Mouse (Mus musculus): ENCODE data around the gene Cd72. TPM values are rescaled to one million over a fixed set of nuclear protein-coding genes. Genes with fewer than 3 reads are reported as not detected.

The Cd72 gene
- total RNA-seq, 1 experiment = 0.40 TPM

DNA sequence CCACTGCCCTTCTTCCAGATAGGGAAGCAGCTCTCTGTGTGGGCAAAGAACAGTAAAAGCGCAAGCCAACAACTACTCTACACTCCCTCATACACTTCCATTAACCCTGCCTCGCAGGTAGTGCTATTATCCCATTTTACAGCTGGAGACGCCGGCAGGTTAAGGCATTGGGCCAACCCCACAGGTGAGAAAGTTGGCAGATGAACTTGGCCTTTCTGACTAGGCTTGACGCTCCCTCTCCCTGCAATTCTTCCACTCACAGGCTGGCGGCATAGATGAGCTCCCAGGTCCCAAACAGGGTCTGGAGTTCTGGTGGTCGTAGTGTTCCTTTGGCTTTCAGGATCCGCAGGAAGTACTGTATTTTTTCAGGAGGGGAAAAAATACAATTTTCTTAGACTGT lies 44.6 kb upstream of the Cd72 start:
- TF ChIP-seq MAFK (IDR thresholded peaks at IDR 0.05; ENCODE audit: insufficient read depth, low read depth, low read length) = no peak
- no peak for TF ChIP-seq CHD2 (IDR thresholded peaks at IDR 0.05; ENCODE audit: low read depth, low read length)
- no peak for TF ChIP-seq HCFC1 (IDR thresholded peaks at IDR 0.05; ENCODE audit: borderline replicate concordance, insufficient read depth, low read length)
- TF ChIP-seq ZNF384 (IDR thresholded peaks at IDR 0.05; ENCODE audit: low read depth, low read length) = no peak
- no peak for TF ChIP-seq ZC3H11A (IDR thresholded peaks at IDR 0.05; ENCODE audit: borderline replicate concordance, low read depth, low read length)
- Histone ChIP-seq H3K27ac (ENCODE audit: insufficient read depth, low read depth, low read length, poor library complexity, severe bottlenecking) (no peak overlapping the region), H3K9ac (ENCODE audit: insufficient read depth, low read depth, low read length, poor library complexity, severe bottlenecking) (peak overlapping the region; percentile 84), H3K9me3 (ENCODE audit: control insufficient read depth, insufficient read depth, low read depth, low read length) (no peaks in the 10 kb centered on the region), H3K36me3 (ENCODE audit: control insufficient read depth, insufficient read depth, low read length, poor library complexity, severe bottlenecking) (peaks cover 18% of the 10 kb centered on the region), H3K4me1 (ENCODE audit: control insufficient read depth in 2 of 2, insufficient read depth in 2 of 2, low read length in 2 of 2, poor library complexity in 1 of 2) (peaks cover 0 to 12% of the 10 kb centered on the region in 2 experiments; a peak in 1 of 4 replicates), H3K4me3 (ENCODE audit: insufficient read depth in 1 of 2, low read depth in 1 of 2, low read length in 2 of 2, poor library complexity in 1 of 2, severe bottlenecking in 1 of 2) (peak overlapping the region; percentile 70 to 79)
- DNase-seq (ENCODE audit: low read depth, low spot score) = no peak
- in situ Hi-C loops (cut with MboI; ENCODE audit: low sequenced_read_pairs in 2 of 2, unreplicated experiment in 2 of 2) = no loop called here

DNA sequence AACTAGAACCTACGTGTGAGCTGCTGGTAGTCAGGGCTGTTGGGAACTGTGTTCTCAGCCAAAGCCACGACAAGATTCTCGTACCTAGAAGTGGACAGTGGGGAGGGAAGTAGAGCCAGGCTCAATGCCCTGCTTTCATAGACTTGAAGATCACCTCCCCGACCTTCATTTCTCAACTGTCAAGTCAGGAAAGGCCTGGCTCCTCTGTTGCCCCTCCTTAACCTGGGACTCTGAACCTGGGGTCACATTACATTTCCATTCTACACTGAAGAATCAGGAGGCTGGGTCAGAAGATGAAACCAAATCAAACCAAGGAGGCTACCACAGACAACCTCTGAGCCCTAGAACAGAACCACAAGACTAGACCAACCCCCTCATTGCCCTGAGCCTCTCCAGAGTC lies 43.5 kb upstream of the Cd72 start:
- Histone ChIP-seq H3K4me1 (ENCODE audit: control insufficient read depth in 2 of 2, insufficient read depth in 2 of 2, low read length in 2 of 2, poor library complexity in 1 of 2) (peaks cover 0 to 12% of the 10 kb centered on the region in 2 experiments; a peak in 1 of 4 replicates), H3K27ac (ENCODE audit: insufficient read depth, low read depth, low read length, poor library complexity, severe bottlenecking) (no peak overlapping the region), H3K9ac (ENCODE audit: insufficient read depth, low read depth, low read length, poor library complexity, severe bottlenecking) (no peak overlapping the region), H3K4me3 (ENCODE audit: insufficient read depth in 1 of 2, low read depth in 1 of 2, low read length in 2 of 2, poor library complexity in 1 of 2, severe bottlenecking in 1 of 2) (no peak overlapping the region), H3K9me3 (ENCODE audit: control insufficient read depth, insufficient read depth, low read depth, low read length) (no peaks in the 10 kb centered on the region), H3K36me3 (ENCODE audit: control insufficient read depth, insufficient read depth, low read length, poor library complexity, severe bottlenecking) (peaks cover 18% of the 10 kb centered on the region)
- TF ChIP-seq ZNF384 (IDR thresholded peaks at IDR 0.05; ENCODE audit: low read depth, low read length) (no peak), HCFC1 (IDR thresholded peaks at IDR 0.05; ENCODE audit: borderline replicate concordance, insufficient read depth, low read length) (no peak), ZC3H11A (IDR thresholded peaks at IDR 0.05; ENCODE audit: borderline replicate concordance, low read depth, low read length) (no peak), MAFK (IDR thresholded peaks at IDR 0.05; ENCODE audit: insufficient read depth, low read depth, low read length) (no peak), CHD2 (IDR thresholded peaks at IDR 0.05; ENCODE audit: low read depth, low read length) (no peak)
- no peak for DNase-seq (ENCODE audit: low read depth, low spot score)
- in situ Hi-C loops (cut with MboI; ENCODE audit: low sequenced_read_pairs in 2 of 2, unreplicated experiment in 2 of 2) = no loop called here

DNA sequence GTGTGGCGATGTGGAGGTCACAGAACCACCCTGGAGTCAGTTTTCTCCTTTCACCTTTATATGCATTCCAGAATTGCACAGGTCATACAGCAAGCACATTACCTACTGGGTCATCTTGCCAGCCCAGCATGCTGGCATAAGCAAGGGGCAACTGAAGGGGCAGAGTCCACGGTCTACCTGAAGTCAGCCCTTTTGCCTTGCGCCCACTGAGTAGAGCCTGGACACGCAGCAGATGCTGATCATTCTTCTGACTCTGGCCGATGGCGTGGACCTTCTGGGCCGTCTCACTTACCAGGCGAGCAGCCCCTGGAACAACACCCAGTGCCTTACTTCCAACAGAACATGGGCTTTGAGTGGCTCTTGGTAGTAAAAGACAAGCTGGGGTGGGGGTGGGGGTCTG lies 43.0 kb upstream of the Cd72 start:
- H3K9me3 ChIP-seq (ENCODE audit: control insufficient read depth, insufficient read depth, low read depth, low read length) = no peaks in the 10 kb centered on the region
- no peak overlapping the region; the same call in 1 of the 2 replicates for H3K9ac ChIP-seq (ENCODE audit: insufficient read depth, low read depth, low read length, poor library complexity, severe bottlenecking)
- no peak for DNase-seq (ENCODE audit: low read depth, low spot score)
- H3K27ac ChIP-seq (ENCODE audit: insufficient read depth, low read depth, low read length, poor library complexity, severe bottlenecking) = no peak overlapping the region
- H3K36me3 ChIP-seq (ENCODE audit: control insufficient read depth, insufficient read depth, low read length, poor library complexity, severe bottlenecking) = peaks cover 18% of the 10 kb centered on the region
- peaks cover 0 to 12% of the 10 kb centered on the region in 2 experiments; a peak in 1 of 4 replicates for H3K4me1 ChIP-seq (ENCODE audit: control insufficient read depth in 2 of 2, insufficient read depth in 2 of 2, low read length in 2 of 2, poor library complexity in 1 of 2)
- TF ChIP-seq HCFC1 (IDR thresholded peaks at IDR 0.05; ENCODE audit: borderline replicate concordance, insufficient read depth, low read length) = no peak
- TF ChIP-seq ZNF384 (IDR thresholded peaks at IDR 0.05; ENCODE audit: low read depth, low read length) = no peak
- TF ChIP-seq MAFK (IDR thresholded peaks at IDR 0.05; ENCODE audit: insufficient read depth, low read depth, low read length) = no peak
- TF ChIP-seq CHD2 (IDR thresholded peaks at IDR 0.05; ENCODE audit: low read depth, low read length) = no peak
- no peak for TF ChIP-seq ZC3H11A (IDR thresholded peaks at IDR 0.05; ENCODE audit: borderline replicate concordance, low read depth, low read length)
- in situ Hi-C loops (cut with MboI; ENCODE audit: low sequenced_read_pairs in 2 of 2, unreplicated experiment in 2 of 2) = no loop called here
- no peak overlapping the region for H3K4me3 ChIP-seq (ENCODE audit: insufficient read depth in 1 of 2, low read depth in 1 of 2, low read length in 2 of 2, poor library complexity in 1 of 2, severe bottlenecking in 1 of 2)

DNA sequence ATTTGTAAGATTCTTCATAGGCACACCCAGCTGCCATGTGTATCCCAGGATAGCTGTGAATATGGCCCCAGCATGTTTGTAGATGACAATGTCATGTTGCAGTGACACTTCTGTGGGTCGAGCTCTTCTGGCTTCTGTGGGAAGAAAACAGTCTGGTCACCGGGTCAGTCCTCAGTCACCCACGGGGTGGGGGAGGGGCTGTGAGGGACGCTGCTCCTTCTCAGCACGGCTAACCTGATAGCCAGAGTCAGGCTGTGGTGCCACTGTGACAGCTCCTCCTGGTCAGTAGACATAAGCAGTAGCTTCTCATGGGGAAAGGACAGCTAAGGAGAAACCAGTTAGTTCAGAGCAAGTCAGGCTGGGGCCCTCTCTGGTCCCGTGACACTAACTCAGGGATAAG lies 42.2 kb upstream of the Cd72 start:
- no peak overlapping the region for H3K4me3 ChIP-seq (ENCODE audit: insufficient read depth in 1 of 2, low read depth in 1 of 2, low read length in 2 of 2, poor library complexity in 1 of 2, severe bottlenecking in 1 of 2)
- no peak for DNase-seq (ENCODE audit: low read depth, low spot score)
- no peaks in the 10 kb centered on the region for H3K9me3 ChIP-seq (ENCODE audit: control insufficient read depth, insufficient read depth, low read depth, low read length)
- peaks cover 0 to 10% of the 10 kb centered on the region in 2 experiments; a peak in 1 of 4 replicates for H3K4me1 ChIP-seq (ENCODE audit: control insufficient read depth in 2 of 2, insufficient read depth in 2 of 2, low read length in 2 of 2, poor library complexity in 1 of 2)
- H3K9ac ChIP-seq (ENCODE audit: insufficient read depth, low read depth, low read length, poor library complexity, severe bottlenecking) = no peak overlapping the region
- in situ Hi-C loops (cut with MboI; ENCODE audit: low sequenced_read_pairs in 2 of 2, unreplicated experiment in 2 of 2) = no loop called here
- H3K36me3 ChIP-seq (ENCODE audit: control insufficient read depth, insufficient read depth, low read length, poor library complexity, severe bottlenecking) = peaks cover 18% of the 10 kb centered on the region
- TF ChIP-seq CHD2 (IDR thresholded peaks at IDR 0.05; ENCODE audit: low read depth, low read length) (no peak), MAFK (IDR thresholded peaks at IDR 0.05; ENCODE audit: insufficient read depth, low read depth, low read length) (no peak), ZC3H11A (IDR thresholded peaks at IDR 0.05; ENCODE audit: borderline replicate concordance, low read depth, low read length) (no peak), ZNF384 (IDR thresholded peaks at IDR 0.05; ENCODE audit: low read depth, low read length) (no peak), HCFC1 (IDR thresholded peaks at IDR 0.05; ENCODE audit: borderline replicate concordance, insufficient read depth, low read length) (no peak)
- no peak overlapping the region for H3K27ac ChIP-seq (ENCODE audit: insufficient read depth, low read depth, low read length, poor library complexity, severe bottlenecking)
